Mouse (Mus musculus) liver, adult 2 months (tissue): ENCODE data around the gene Mturn. TPM values are rescaled to one million over a fixed set of nuclear protein-coding genes. Genes with fewer than 3 reads are reported as not detected.

ENCODE experiments used
- DNase-seq: peaks from one replicate; pipeline ENCODE4 v3.0.0-alpha.2; 2011; ENCODE audit warnings: low read depth, low spot score; ENCODE audit errors: extremely low read depth
- H3K27ac ChIP-seq: fragments of 200-500 bp; replicated peaks from 2 replicates; pipeline ENCODE4 v1.5.1; 2012; ENCODE audit warnings: low read depth, mild to moderate bottlenecking, control low read depth, inconsistent platforms, low read length; ENCODE audit not compliant: insufficient read depth
- H3K27me3 ChIP-seq: fragments of 200-500 bp; 2 replicates; pipeline ENCODE4 v1.6.1; 2012; ENCODE audit warnings: mild to moderate bottlenecking, moderate library complexity, low read length, inconsistent platforms; ENCODE audit not compliant: control insufficient read depth, insufficient read depth
- H3K36me3 ChIP-seq: fragments of 200-500 bp; 2 replicates; pipeline ENCODE4 v1.6.1; 2012; ENCODE audit warnings: low read length, inconsistent platforms; ENCODE audit not compliant: control insufficient read depth, insufficient read depth
- H3K4me1 ChIP-seq: fragments of 200-500 bp; 2 replicates; pipeline ENCODE4 v1.6.1; 2011; ENCODE audit warnings: low read length; ENCODE audit not compliant: control insufficient read depth, insufficient read depth
- H3K4me3 ChIP-seq: fragments of 200-500 bp; 2 replicates; pipeline ENCODE4 v1.5.1; 2011; ENCODE audit warnings: low read depth, mild to moderate bottlenecking, control low read depth, low read length, moderate library complexity; ENCODE audit not compliant: insufficient read depth
- H3K79me2 ChIP-seq: fragments of 200-500 bp; 2 replicates; pipeline ENCODE4 v1.6.1; 2012; ENCODE audit warnings: inconsistent platforms, mild to moderate bottlenecking, low read length, moderate library complexity; ENCODE audit not compliant: control insufficient read depth, insufficient read depth
- H3K9ac ChIP-seq: fragments of 200-500 bp; 2 replicates; pipeline ENCODE4 v1.6.1; 2012; ENCODE audit warnings: low read depth, mild to moderate bottlenecking, control low read depth, inconsistent platforms, low read length
- CTCF ChIP-seq: fragments of 200-500 bp; IDR thresholded peaks from 2 replicates; pipeline ENCODE4 v1.5.1; 2011; ENCODE audit warnings: low read depth, low read length, control low read depth
- POLR2A ChIP-seq: fragments of 200-500 bp; IDR thresholded peaks from 2 replicates; pipeline ENCODE4 v1.6.1; 2011; ENCODE audit warnings: low read length, control low read depth; ENCODE audit not compliant: insufficient read depth; ENCODE audit errors: extremely low read depth
- WGBS: fragments of 180-500 bp; shearing (Covaris S2); methylation state at CpG from one replicate; pipeline ENCODE4 v1.1.7; 2018; 5-methylcytosine and 5-hydroxymethylcytosine counted together
- polyA plus RNA-seq: library from polyadenylated mRNA; depleted of rRNA; stranded (reverse); fragments of >200 nt; gene quantifications from 2 replicates; pipeline ENCODE4 v1.2.3, GENCODE M21; 2012
- total RNA-seq: library from RNA; depleted of rRNA; stranded (reverse); fragments of >200 nt; gene quantifications from 2 replicates; pipeline ENCODE4 v1.2.3, GENCODE M21; 2014

The Mturn gene
- total and polyA plus RNA-seq, 2 experiments, result 0.89 to 1.6 TPM

GRCm38 (mm10) chr6:54700516-54700915 lies 19.1 kb downstream of the Mturn start:
- TF ChIP-seq CTCF, result no peak
- TF ChIP-seq POLR2A, result no peak
- WGBS, result 84% methylated on average over 2 of the region's 2 CpGs
- H3K4me3 ChIP-seq, result no peak overlapping the region
- peaks cover 3% of the 10 kb centered on the region; the same call in 1 of the 2 replicates for H3K4me1 ChIP-seq
- no peaks in the 10 kb centered on the region for H3K36me3 ChIP-seq
- no peaks in the 10 kb centered on the region for H3K27me3 ChIP-seq
- H3K9ac ChIP-seq, result no peak overlapping the region
- no peaks in the 10 kb centered on the region for H3K79me2 ChIP-seq
- H3K27ac ChIP-seq, result no peak overlapping the region
- DNase-seq, result no peak

GRCm38 (mm10) chr6:54701901-54702300 lies 20.5 kb downstream of the Mturn start:
- TF ChIP-seq POLR2A, result no peak
- TF ChIP-seq CTCF, result no peak
- DNase-seq, result no peak
- Histone ChIP-seq H3K36me3 (no peaks in the 10 kb centered on the region), H3K79me2 (no peaks in the 10 kb centered on the region), H3K4me3 (no peak overlapping the region), H3K27ac (no peak overlapping the region), H3K9ac (no peak overlapping the region), H3K27me3 (no peaks in the 10 kb centered on the region), H3K4me1 (peaks cover 4% of the 10 kb centered on the region; the same call in 1 of the 2 replicates)
- WGBS, result 74% methylated on average over 9 of the region's 9 CpGs

GRCm38 (mm10) chr6:54703633-54704538 lies 22.5 kb downstream of the Mturn start:
- WGBS, result 51% methylated on average over 14 of the region's 14 CpGs
- TF ChIP-seq POLR2A (no peak), CTCF (no peak)
- Histone ChIP-seq H3K36me3 (no peaks in the 10 kb centered on the region), H3K27me3 (no peaks in the 10 kb centered on the region), H3K4me3 (no peak overlapping the region), H3K4me1 (peaks cover 2% of the 10 kb centered on the region; the same call in 1 of the 2 replicates), H3K9ac (no peak overlapping the region), H3K79me2 (no peaks in the 10 kb centered on the region), H3K27ac (no peak overlapping the region)
- DNase-seq, result no peak

GRCm38 (mm10) chr6:54704539-54704845 lies 23.1 kb downstream of the Mturn start:
- Histone ChIP-seq H3K9ac (no peak overlapping the region), H3K27ac (no peak overlapping the region), H3K4me3 (no peak overlapping the region), H3K36me3 (no peaks in the 10 kb centered on the region), H3K27me3 (no peaks in the 10 kb centered on the region), H3K4me1 (peaks cover 2% of the 10 kb centered on the region; the same call in 1 of the 2 replicates), H3K79me2 (no peaks in the 10 kb centered on the region)
- TF ChIP-seq POLR2A (no peak), CTCF (no peak)
- 43% methylated on average over 6 of the region's 6 CpGs for WGBS
- DNase-seq, result no peak

- DNase-seq, result no peak
- Histone ChIP-seq H3K4me1 (peaks cover 2% of the 10 kb centered on the region; the same call in 1 of the 2 replicates), H3K36me3 (no peaks in the 10 kb centered on the region), H3K9ac (no peak overlapping the region), H3K4me3 (no peak overlapping the region), H3K27ac (no peak overlapping the region), H3K79me2 (no peaks in the 10 kb centered on the region), H3K27me3 (no peaks in the 10 kb centered on the region)
- TF ChIP-seq CTCF (no peak), POLR2A (no peak)
- 49% methylated on average over 5 of the region's 5 CpGs for WGBS
Measured at GRCm38 (mm10) chr6:54704847-54705246, 23.4 kb downstream of the Mturn start.

GRCm38 (mm10) chr6:54705387-54705909 lies 24.0 kb downstream of the Mturn start:
- DNase-seq, result peak; percentile 65
- TF ChIP-seq CTCF, result peak; percentile 63
- TF ChIP-seq POLR2A, result no peak
- no peak overlapping the region for H3K9ac ChIP-seq
- H3K27ac ChIP-seq, result no peak overlapping the region
- no peaks in the 10 kb centered on the region for H3K79me2 ChIP-seq
- WGBS, result 34% methylated on average over 11 of the region's 11 CpGs
- H3K4me3 ChIP-seq, result no peak overlapping the region
- H3K36me3 ChIP-seq, result no peaks in the 10 kb centered on the region
- H3K4me1 ChIP-seq, result peaks cover 2% of the 10 kb centered on the region; the same call in 1 of the 2 replicates
- H3K27me3 ChIP-seq, result no peaks in the 10 kb centered on the region
